Mouse (Mus musculus) thymus, postnatal 0 days (tissue): ENCODE measurements at regions not wholly inside any gene's neighbourhood (a gene's known extent, or its start where the extent isn't known, plus 50 kb on each side); places are given as distances from the start of the nearest gene placed in this dataset.

ENCODE experiments used
- DNase-seq: peaks from one replicate; pipeline ENCODE4 v3.0.0-alpha.2; 2015; ENCODE audit warnings: low spot score

GRCm38 (mm10) chr2:9791970-9792369 lies 89.1 kb upstream of the 4930412O13Rik start:
- no peak for DNase-seq

GRCm38 (mm10) chr2:9792381-9792780 lies 88.7 kb upstream of the 4930412O13Rik start:
- DNase-seq, result no peak

DNA sequence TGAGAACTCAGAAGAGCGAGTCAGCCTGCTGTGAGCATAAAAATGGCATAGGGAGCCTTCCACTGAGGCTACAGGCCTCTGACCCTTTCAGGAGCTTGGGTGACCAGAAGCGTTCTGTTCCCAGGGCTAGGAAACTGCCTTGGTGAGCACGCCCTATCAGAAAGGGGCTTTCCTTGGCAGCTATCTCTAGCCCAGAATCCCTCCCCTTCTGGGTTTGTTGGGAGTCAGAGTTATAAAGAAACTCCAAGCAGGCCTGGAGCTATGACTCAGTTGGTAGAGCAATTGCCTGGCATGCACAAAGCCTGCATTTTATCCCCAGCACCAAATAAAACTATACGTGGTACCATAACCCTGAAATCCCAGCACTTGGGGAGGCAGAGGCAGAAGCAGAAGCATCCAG lies 85.7 kb upstream of the 4930412O13Rik start:
- DNase-seq, result no peak

DNA sequence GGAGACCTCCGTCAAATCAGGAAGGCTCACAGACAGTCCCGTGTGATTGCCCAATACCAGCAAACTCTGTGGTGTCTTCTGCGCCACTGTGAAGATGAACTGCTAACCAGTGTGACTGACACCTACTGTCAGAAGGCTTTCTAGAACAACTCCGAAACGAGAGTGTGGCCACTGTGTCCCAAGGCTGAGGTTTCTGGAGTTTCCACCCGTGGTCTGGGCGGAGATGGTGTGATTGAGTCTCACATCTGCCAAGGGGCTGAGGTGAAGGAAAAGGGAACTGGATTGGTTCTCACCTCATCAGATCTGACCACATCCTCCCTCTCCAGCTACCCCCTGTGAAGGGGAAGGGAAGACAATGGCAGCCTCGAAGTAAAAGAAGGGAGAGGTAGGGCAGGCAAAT lies 79.6 kb upstream of the 4930412O13Rik start:
- DNase-seq, result peak; percentile 62

DNA sequence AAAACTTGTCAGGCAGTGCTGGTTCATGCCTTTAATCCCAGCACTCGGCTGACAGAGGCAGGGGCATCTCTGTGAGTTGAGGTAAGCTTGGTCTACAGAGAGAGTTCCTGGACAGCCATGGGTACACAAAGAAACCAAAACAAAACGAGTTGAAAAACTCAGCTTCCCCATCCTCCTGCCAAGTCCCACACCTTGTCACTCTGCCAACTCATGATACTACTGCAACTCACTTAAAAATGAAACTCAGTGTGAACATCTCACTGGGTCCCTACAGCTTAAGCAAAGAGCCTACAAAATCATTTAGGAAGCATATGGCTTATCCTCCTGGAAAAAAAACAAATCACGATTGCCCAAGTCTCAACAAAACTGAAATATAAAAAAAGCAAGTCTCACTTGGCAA lies 76.7 kb upstream of the 4930412O13Rik start:
- DNase-seq, result no peak

DNA sequence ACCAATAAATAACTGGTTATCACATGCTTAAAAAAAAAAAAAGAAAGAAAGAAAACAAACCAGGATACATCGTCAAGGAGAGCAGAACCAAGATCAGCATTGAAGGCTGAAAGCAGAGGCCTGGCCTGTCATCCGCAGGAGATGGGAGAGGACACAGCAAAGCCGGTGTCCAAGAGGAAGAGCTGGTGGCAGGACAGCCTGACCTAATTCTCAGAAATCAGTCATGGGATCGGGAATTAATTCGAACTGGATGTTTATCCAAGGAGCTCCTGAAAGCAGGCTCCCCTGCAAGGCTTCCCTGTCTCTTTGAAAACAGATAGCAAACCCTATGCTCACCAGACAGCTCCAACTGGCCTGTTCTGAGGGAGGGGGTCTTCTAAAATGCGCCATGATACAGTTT lies 75.5 kb upstream of the 4930412O13Rik start:
- no peak for DNase-seq
